Mouse (Mus musculus): ENCODE measurements around the gene Psd4.

- TF ChIP-seq POLR2A (IDR thresholded peaks at IDR 0.05; ENCODE audit: low read depth, low read length), result no peak
- no peak for TF ChIP-seq CTCF (IDR thresholded peaks at IDR 0.05; ENCODE audit: borderline replicate concordance, insufficient read depth, low read length)
Measured at GRCm38 (mm10) chr2:24347926-24348325, 19.5 kb upstream of the Psd4 start.

Data from embryonic fibroblast, embryonic 13.5 days (primary cell).